Mouse (Mus musculus) limb, embryonic 15.5 days (tissue): ENCODE data around the gene Fstl1. TPM values are rescaled to one million over a fixed set of nuclear protein-coding genes. Genes with fewer than 3 reads are reported as not detected.

Source experiments
- ATAC-seq: fragments of 200-750 bp; cut with Nextera tagmentation; 2 replicates; pipeline ENCODE4 v1.8.0; 2017; ENCODE audit warnings: low read depth, moderate TSS enrichment; ENCODE audit not compliant: insufficient number of reproducible peaks, low FRiP score, low TSS enrichment
- H3K27ac ChIP-seq: fragments of 300-500 bp; sonication (generic); 2 replicates; pipeline ENCODE4 v1.5.1; 2015; ENCODE audit warnings: moderate library complexity, mild to moderate bottlenecking, inconsistent platforms
- H3K27me3 ChIP-seq: fragments of 300-500 bp; sonication (generic); 2 replicates; pipeline ENCODE4 v1.6.1; 2015; ENCODE audit warnings: inconsistent platforms
- H3K36me3 ChIP-seq: fragments of 300-500 bp; sonication (generic); 2 replicates; pipeline ENCODE4 v1.6.1; 2015; ENCODE audit warnings: inconsistent platforms
- H3K4me1 ChIP-seq: fragments of 300-500 bp; sonication (generic); 2 replicates; pipeline ENCODE4 v1.6.1; 2015; ENCODE audit warnings: inconsistent platforms
- H3K4me2 ChIP-seq: fragments of 300-500 bp; sonication (generic); 2 replicates; pipeline ENCODE4 v1.6.1; 2015; ENCODE audit warnings: mild to moderate bottlenecking, inconsistent platforms
- H3K4me3 ChIP-seq: fragments of 300-500 bp; sonication (generic); 2 replicates; pipeline ENCODE4 v1.5.1; 2015; ENCODE audit warnings: mild to moderate bottlenecking, inconsistent platforms
- H3K9ac ChIP-seq: fragments of 300-500 bp; sonication (generic); 2 replicates; pipeline ENCODE4 v1.6.1; 2015; ENCODE audit warnings: inconsistent platforms
- H3K9me3 ChIP-seq: fragments of 300-500 bp; sonication (generic); 2 replicates; pipeline ENCODE4 v1.6.1; 2016; ENCODE audit warnings: inconsistent platforms
- WGBS: fragments of 180-500 bp; shearing (Covaris S2); methylation state at CpG from one replicate; pipeline ENCODE4 v1.1.7; 2015; 5-methylcytosine and 5-hydroxymethylcytosine counted together
- polyA plus RNA-seq: library from polyadenylated mRNA; unstranded; fragments of >200 nt; fragmentation: Nextera tagmentation; extraction: Ambion mirVana; gene quantifications from 2 replicates; pipeline ENCODE4 v1.2.1, GENCODE M21; 2015

Gene Fstl1
- polyA plus RNA-seq, 1 experiment from 2014 or later = 854 TPM

GRCm38 (mm10) chr16:37861029-37861428 lies 84.4 kb downstream of the Fstl1 start, which contains the start of gene Gm36028:
Gm36028 (minus strand) TSS chr16:37861146.
- no peak within 1 kb of the TSS for H3K4me2 ChIP-seq
- no peak for ATAC-seq
- 81% methylated on average over 7 of the region's 7 CpGs for WGBS
- no peak within 1 kb of the TSS for H3K4me3 ChIP-seq
- no peaks in the 10 kb centered on the region for H3K9me3 ChIP-seq
- H3K4me1 ChIP-seq = no peaks in the 10 kb centered on the region
- H3K36me3 ChIP-seq = no peaks in the 10 kb centered on the region
- no peaks in the 10 kb centered on the region for H3K27me3 ChIP-seq
- no peak within 1 kb of the TSS for H3K9ac ChIP-seq
- no peak within 1 kb of the TSS for H3K27ac ChIP-seq

- ATAC-seq = no peak
- no peaks in the 10 kb centered on the region for H3K27me3 ChIP-seq
- peaks cover 4% of the 10 kb centered on the region; the same call in 1 of the 2 replicates for H3K4me1 ChIP-seq
- no peak overlapping the region for H3K4me2 ChIP-seq
- no peak overlapping the region for H3K9ac ChIP-seq
- no peak overlapping the region for H3K27ac ChIP-seq
- H3K36me3 ChIP-seq = no peaks in the 10 kb centered on the region
- H3K9me3 ChIP-seq = no peaks in the 10 kb centered on the region
- WGBS = 78% methylated on average over 3 of the region's 3 CpGs
- H3K4me3 ChIP-seq = no peak overlapping the region
These were observed 87.2 kb downstream of the Fstl1 start for GRCm38 (mm10) chr16:37863876-37864275.

- no peaks in the 10 kb centered on the region for H3K36me3 ChIP-seq
- H3K4me3 ChIP-seq = no peak overlapping the region
- H3K9me3 ChIP-seq = no peaks in the 10 kb centered on the region
- 83% methylated on average over 9 of the region's 9 CpGs for WGBS
- H3K9ac ChIP-seq = no peak overlapping the region
- no peak overlapping the region for H3K27ac ChIP-seq
- no peak for ATAC-seq
- peaks cover 14% of the 10 kb centered on the region; the same call in 1 of the 2 replicates for H3K4me1 ChIP-seq
- no peaks in the 10 kb centered on the region for H3K27me3 ChIP-seq
- H3K4me2 ChIP-seq = no peak overlapping the region
These were observed 89.2 kb downstream of the Fstl1 start for GRCm38 (mm10) chr16:37865841-37866240.

GRCm38 (mm10) chr16:37867791-37868505 lies 91.3 kb downstream of the Fstl1 start, which contains the start of gene Lrrc58:
Lrrc58 (plus strand) TSS chr16:37868389.
- H3K9ac ChIP-seq = peak within 1 kb of the TSS; percentile 95
- peaks cover 21% of the 10 kb centered on the region; the same call in 1 of the 2 replicates for H3K4me1 ChIP-seq
- H3K4me2 ChIP-seq = peak within 1 kb of the TSS; percentile 76
- 0 out of 2 replicates have a peak, but pooled peaks cover 3% of the 10 kb centered on the region for H3K36me3 ChIP-seq
- H3K27ac ChIP-seq = peak within 1 kb of the TSS; percentile 99
- H3K9me3 ChIP-seq = no peaks in the 10 kb centered on the region
- peak; percentile 91 for ATAC-seq
- 1% methylated on average over 85 of the region's 86 CpGs for WGBS
- no peaks in the 10 kb centered on the region for H3K27me3 ChIP-seq
- H3K4me3 ChIP-seq = peak within 1 kb of the TSS; percentile 92

- Histone ChIP-seq H3K4me3 (peak overlapping the region; percentile 92), H3K27me3 (no peaks in the 10 kb centered on the region), H3K27ac (peak overlapping the region; percentile 99), H3K9ac (peak overlapping the region; percentile 95), H3K36me3 (0 out of 2 replicates have a peak, but pooled peaks cover 5% of the 10 kb centered on the region), H3K4me1 (peaks cover 21% of the 10 kb centered on the region; the same call in 1 of the 2 replicates), H3K4me2 (peak overlapping the region; percentile 76), H3K9me3 (no peaks in the 10 kb centered on the region)
- peak; percentile 80 for ATAC-seq
- under 1% methylated on average over 82 of the region's 87 CpGs for WGBS
These were observed 92.1 kb downstream of the Fstl1 start for GRCm38 (mm10) chr16:37868506-37869469.

GRCm38 (mm10) chr16:37869470-37870231 lies 93.0 kb downstream of the Fstl1 start:
- H3K9ac ChIP-seq = peak overlapping the region; percentile 95

GRCm38 (mm10) chr16:37871112-37871715 lies 94.5 kb downstream of the Fstl1 start:
- no peaks in the 10 kb centered on the region for H3K9me3 ChIP-seq
- peaks cover 26% of the 10 kb centered on the region; the same call in 1 of the 2 replicates for H3K4me1 ChIP-seq
- no peak overlapping the region for H3K4me2 ChIP-seq
- no peak overlapping the region for H3K9ac ChIP-seq
- H3K27me3 ChIP-seq = no peaks in the 10 kb centered on the region
- ATAC-seq = no peak
- no peak overlapping the region for H3K4me3 ChIP-seq
- 79% methylated on average over 4 of the region's 4 CpGs for WGBS
- H3K27ac ChIP-seq = no peak overlapping the region
- 0 out of 2 replicates have a peak, but pooled peaks cover 5% of the 10 kb centered on the region for H3K36me3 ChIP-seq

More at GRCm38 (mm10) chr16:37869470-37870231, 93.0 kb downstream of the Fstl1 start:
- Histone ChIP-seq H3K9me3 (no peaks in the 10 kb centered on the region), H3K4me3 (peak overlapping the region; percentile 92), H3K27me3 (no peaks in the 10 kb centered on the region), H3K27ac (peak overlapping the region; percentile 99), H3K4me2 (peak overlapping the region; percentile 76), H3K36me3 (0 out of 2 replicates have a peak, but pooled peaks cover 5% of the 10 kb centered on the region), H3K4me1 (peaks cover 22% of the 10 kb centered on the region; the same call in 1 of the 2 replicates)
- WGBS = 20% methylated on average over 4 of the region's 4 CpGs
- no peak for ATAC-seq

GRCm38 (mm10) chr16:37874501-37875235 lies 98.0 kb downstream of the Fstl1 start:
- no peak overlapping the region for H3K9ac ChIP-seq
- WGBS = 88% methylated on average over 4 of the region's 4 CpGs
- peaks cover 21% of the 10 kb centered on the region; the same call in 1 of the 2 replicates for H3K4me1 ChIP-seq
- no peaks in the 10 kb centered on the region for H3K27me3 ChIP-seq
- no peak overlapping the region for H3K27ac ChIP-seq
- H3K4me3 ChIP-seq = no peak overlapping the region
- no peaks in the 10 kb centered on the region for H3K9me3 ChIP-seq
- H3K36me3 ChIP-seq = peaks cover 22% of the 10 kb centered on the region
- no peak overlapping the region for H3K4me2 ChIP-seq
- ATAC-seq = no peak

- Histone ChIP-seq H3K27ac (no peak overlapping the region), H3K36me3 (peaks cover 40% of the 10 kb centered on the region), H3K9me3 (no peaks in the 10 kb centered on the region), H3K4me3 (no peak overlapping the region), H3K4me2 (no peak overlapping the region), H3K27me3 (no peaks in the 10 kb centered on the region), H3K4me1 (peaks cover 4% of the 10 kb centered on the region; the same call in 1 of the 2 replicates), H3K9ac (no peak overlapping the region)
- ATAC-seq = no peak
- WGBS = 98% methylated on average over 3 of the region's 3 CpGs
These were observed 100.7 kb downstream of the Fstl1 start for GRCm38 (mm10) chr16:37877406-37877805.

- WGBS = 87% methylated on average over 7 of the region's 7 CpGs
- no peak overlapping the region for H3K4me3 ChIP-seq
- no peak overlapping the region for H3K27ac ChIP-seq
- H3K9me3 ChIP-seq = no peaks in the 10 kb centered on the region
- no peaks in the 10 kb centered on the region for H3K27me3 ChIP-seq
- H3K36me3 ChIP-seq = peaks cover 55% of the 10 kb centered on the region
- no peak overlapping the region for H3K4me2 ChIP-seq
- no peak for ATAC-seq
- no peak overlapping the region for H3K9ac ChIP-seq
- peaks cover 4% of the 10 kb centered on the region; the same call in 1 of the 2 replicates for H3K4me1 ChIP-seq
These were observed 102.4 kb downstream of the Fstl1 start for GRCm38 (mm10) chr16:37878951-37879505.
